Mouse (Mus musculus) kidney, adult 2 months (tissue): Measurements from ENCODE around the gene Slc25a36.

Experiments
- CTCF ChIP-seq: fragments of 200-500 bp; conservative IDR thresholded peaks from 2 replicates; pipeline ENCODE4 v1.5.1; 2011; ENCODE audit warnings: low read depth, mild to moderate bottlenecking, control low read depth, low read length, moderate library complexity, mixed read lengths; ENCODE audit not compliant: insufficient read depth, insufficient read length
- POLR2A ChIP-seq: fragments of 200-500 bp; IDR thresholded peaks from one replicate; pipeline ENCODE4 v1.6.1; 2011; ENCODE audit warnings: low read depth, low read length, control low read depth

- TF ChIP-seq CTCF (no peak), POLR2A (no peak)
Observed at GRCm38 (mm10) chr9:97155981-97156380, 45.0 kb upstream of the Slc25a36 start.
